Mouse (Mus musculus) monocyte, adult 2 months (primary cell): ENCODE results near the gene Itpka.
"Not testable (repeated sequence)": the region's sequence is repeated elsewhere in the genome, so short reads cannot be mapped to it uniquely, and the experiment has no call there.

Experiments used
- DNase-seq, 2 experiments: peaks; one replicate each; pipeline ENCODE4 v3.0.0; 2022; ENCODE audit warnings: low spot score in 2 of 2, low read depth in 1 of 2

The Itpka gene

GRCm38 (mm10) chr2:119741581-119742411 is at the start of gene Itpka:
Gene Itpka, plus strand, starts transcription at chr2:119742337.
- DNase-seq: no peak

GRCm38 (mm10) chr2:119694826-119695225 is 47.3 kb upstream of the Itpka start:
- no peak for DNase-seq

- DNase-seq: no peak
Observed at GRCm38 (mm10) chr2:119696111-119696510, 46.0 kb upstream of the Itpka start.

GRCm38 (mm10) chr2:119698472-119698871 is 43.7 kb upstream of the Itpka start:
- DNase-seq: no peak

GRCm38 (mm10) chr2:119699962-119700361 is 42.2 kb upstream of the Itpka start:
- DNase-seq: no peak

GRCm38 (mm10) chr2:119703171-119703570 is 39.0 kb upstream of the Itpka start:
- DNase-seq: no peak

GRCm38 (mm10) chr2:119707676-119708075 is 34.5 kb upstream of the Itpka start:
- DNase-seq: no peak

- DNase-seq: no peak
Observed at GRCm38 (mm10) chr2:119710011-119710410, 32.1 kb upstream of the Itpka start.

GRCm38 (mm10) chr2:119715868-119716267 is 26.3 kb upstream of the Itpka start:
- DNase-seq: not testable (repeated sequence)

- no peak for DNase-seq
Observed at GRCm38 (mm10) chr2:119721070-119721469, 21.1 kb upstream of the Itpka start.

- no peak for DNase-seq
Observed at GRCm38 (mm10) chr2:119727762-119728416, 14.2 kb upstream of the Itpka start.

- DNase-seq: no peak
Observed at GRCm38 (mm10) chr2:119730735-119731134, 11.4 kb upstream of the Itpka start.

GRCm38 (mm10) chr2:119737124-119737523 is 5.0 kb upstream of the Itpka start:
- DNase-seq: no peak

- DNase-seq: no peak
Observed at GRCm38 (mm10) chr2:119740567-119740966, 1.6 kb upstream of the Itpka start.

- no peak for DNase-seq
Observed at GRCm38 (mm10) chr2:119742461-119743175, 481 bp downstream of the Itpka start.

- no peak for DNase-seq
Observed at GRCm38 (mm10) chr2:119743176-119743807, 1.2 kb downstream of the Itpka start.

- no peak for DNase-seq
Observed at GRCm38 (mm10) chr2:119743808-119744162, 1.6 kb downstream of the Itpka start.

- no peak for DNase-seq
Observed at GRCm38 (mm10) chr2:119744163-119745111, 2.3 kb downstream of the Itpka start.

GRCm38 (mm10) chr2:119745281-119745680 is 3.1 kb downstream of the Itpka start:
- DNase-seq: no peak

- DNase-seq: no peak
Observed at GRCm38 (mm10) chr2:119747554-119747953, 5.4 kb downstream of the Itpka start.
